Mouse (Mus musculus) heart, embryonic 15.5 days (tissue): ENCODE measurements around the gene Tmem245. TPM values are rescaled to one million over a fixed set of nuclear protein-coding genes. Genes with fewer than 3 reads are reported as not detected.

ENCODE experiments used
- microRNA counts: library from miRNA; unstranded; fragments of <30 nt; microRNA quantifications from one replicate; lab custom pipeline; 2016
- microRNA-seq: library from miRNA; unstranded; fragments of <30 nt; microRNA quantifications from one replicate; pipeline ENCODE4, GENCODE M21; 2016
- polyA plus RNA-seq: library from polyadenylated mRNA; unstranded; fragments of >200 nt; fragmentation: Nextera tagmentation; extraction: Ambion mirVana; gene quantifications from 2 replicates; pipeline ENCODE4 v1.2.1, GENCODE M21; 2015

Tmem245 gene
- polyA plus RNA-seq, 1 experiment from 2014 or later, result 19.0 TPM

MicroRNAs within 50 kb of the gene (microRNA counts, 519-probe panel; counts per million panel counts)
- 2,908 counts per million, percentile 71 among the panel's probes with 10 or more counts for microRNA mmu-miR-32 (lab: Ali Mortazavi, UCI)

Small RNA genes within 50 kb of the gene (microRNA-seq; reads per million reads assigned to microRNA genes)
- 116 reads per million, percentile 51 among the genes with 10 or more reads in this experiment for gene Mir32

Other genes starting within 250 kb of the Tmem245 start
- gene Gm26657, start 207.4 kb downstream of the Tmem245 start, polyA plus RNA-seq, result not detected in 2 replicates
- gene Actl7b, start 206.0 kb downstream of the Tmem245 start, polyA plus RNA-seq, result not detected in 2 replicates
- gene Actl7a, start 204.0 kb downstream of the Tmem245 start, polyA plus RNA-seq, result not detected in 2 replicates
- 21.8 and 29.5 TPM in 2 replicates for gene Elp1, start 145.1 kb downstream of the Tmem245 start, polyA plus RNA-seq
- 7.4 and 11.3 TPM in 2 replicates for gene Fam206a, start 145.1 kb downstream of the Tmem245 start, polyA plus RNA-seq
- 22.2 and 25.7 TPM in 2 replicates for gene Ctnnal1, start 82.2 kb downstream of the Tmem245 start, polyA plus RNA-seq
- gene Frrs1l, start 43.0 kb upstream of the Tmem245 start, polyA plus RNA-seq, result 0.28 and 0.38 TPM in 2 replicates
- gene Epb41l4b, start 196.0 kb upstream of the Tmem245 start, polyA plus RNA-seq, result 0.31 and 1.1 TPM in 2 replicates